Mouse (Mus musculus) thymus, postnatal 10 days (tissue): ENCODE results near the gene Golga7b.
A peak's percentile ranks its signal among the peaks of the same experiment; 100 is the strongest.

Experiments used
- DNase-seq, 2 experiments: peaks; one replicate each; pipeline ENCODE4 v3.0.0; 2021; ENCODE audit warnings: low spot score in 2 of 2

Golga7b gene

DNA sequence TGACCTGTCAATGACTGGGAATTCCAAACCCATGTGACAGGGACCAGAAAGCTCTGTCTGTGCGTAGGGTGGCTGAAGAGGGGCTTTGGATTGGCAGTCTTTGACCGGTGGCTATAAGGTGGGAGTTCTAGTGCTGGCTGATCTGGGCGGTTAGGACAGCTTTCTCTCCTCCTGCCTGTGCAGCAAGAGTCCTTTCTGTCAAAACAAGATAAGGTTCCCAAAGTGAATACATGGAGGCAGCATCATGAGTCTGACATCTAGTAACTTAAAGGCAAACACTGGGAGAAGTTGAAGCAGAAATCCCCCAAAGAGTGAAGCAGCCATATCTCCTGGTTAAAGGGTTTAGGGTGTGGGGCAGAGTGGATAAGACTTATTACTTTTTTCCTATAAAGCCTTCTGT is at the start of gene Golga7b:
Gene Golga7b (plus strand): TSS at position 56 of the 400 bp plus-strand sequence.
- no peak for DNase-seq

- DNase-seq = no peak
Observed at GRCm38 (mm10) chr19:42198026-42198425, 49.3 kb upstream of the Golga7b start.

DNA sequence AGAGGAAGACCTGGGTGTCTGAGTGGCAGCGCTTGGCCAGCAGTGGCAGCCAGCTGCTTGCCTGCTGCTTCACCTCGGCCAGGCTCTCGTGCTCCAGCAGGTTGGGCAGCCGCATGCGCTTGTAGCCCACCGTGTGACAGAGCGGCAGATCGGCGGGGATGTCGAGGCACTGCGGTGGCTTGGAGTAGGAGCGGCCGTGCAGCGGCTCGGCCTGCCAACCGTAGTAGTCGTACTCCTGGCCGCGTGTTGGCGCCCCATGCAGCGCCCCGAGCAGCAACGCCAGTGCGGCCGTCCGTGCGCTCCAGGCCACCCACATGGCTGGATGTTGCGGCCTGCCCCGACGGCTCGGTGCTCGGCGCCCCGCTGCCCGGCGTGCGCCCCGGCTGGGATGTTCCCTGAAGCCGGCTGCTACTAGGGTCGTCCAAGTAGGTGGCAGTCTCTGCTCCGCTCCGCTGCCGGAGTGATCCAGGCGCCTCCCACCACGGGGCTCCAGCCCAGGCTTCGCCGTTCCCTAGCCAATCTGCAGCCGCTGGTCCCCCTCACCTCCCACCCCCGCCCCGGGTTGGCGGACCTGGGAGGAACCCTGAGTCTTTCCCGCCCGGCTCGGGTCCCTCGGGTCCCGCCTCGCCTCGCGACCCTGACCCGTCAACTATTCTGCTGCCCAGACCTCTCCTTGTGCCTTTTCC is 45.5 kb upstream of the Golga7b start, which contains the start of gene Sfrp5:
Gene Sfrp5 (minus strand): TSS at position 557 of the 686 bp plus-strand sequence.
- no peak for DNase-seq

DNA sequence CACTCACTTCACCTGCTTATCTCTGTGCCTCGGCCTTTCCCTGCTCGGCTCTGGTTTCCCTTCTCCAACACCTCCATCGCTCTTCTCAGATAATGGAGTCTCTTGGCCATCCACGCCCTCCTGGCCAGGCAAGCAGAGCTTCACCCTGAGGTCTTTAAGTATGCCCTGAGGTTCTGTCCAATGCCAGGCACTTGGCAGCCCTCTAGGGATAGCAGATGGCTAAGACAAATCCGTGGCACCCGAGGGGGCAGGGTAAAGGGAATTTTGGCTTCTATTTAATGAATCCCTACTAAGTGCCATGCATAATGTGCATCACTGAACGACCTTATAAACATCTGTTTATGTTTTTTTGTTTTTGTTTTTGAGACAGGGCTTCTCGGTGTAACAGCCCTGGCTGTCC is 44.9 kb upstream of the Golga7b start:
- no peak for DNase-seq

- DNase-seq = no peak
Observed at GRCm38 (mm10) chr19:42204306-42204705, 43.1 kb upstream of the Golga7b start.

DNA sequence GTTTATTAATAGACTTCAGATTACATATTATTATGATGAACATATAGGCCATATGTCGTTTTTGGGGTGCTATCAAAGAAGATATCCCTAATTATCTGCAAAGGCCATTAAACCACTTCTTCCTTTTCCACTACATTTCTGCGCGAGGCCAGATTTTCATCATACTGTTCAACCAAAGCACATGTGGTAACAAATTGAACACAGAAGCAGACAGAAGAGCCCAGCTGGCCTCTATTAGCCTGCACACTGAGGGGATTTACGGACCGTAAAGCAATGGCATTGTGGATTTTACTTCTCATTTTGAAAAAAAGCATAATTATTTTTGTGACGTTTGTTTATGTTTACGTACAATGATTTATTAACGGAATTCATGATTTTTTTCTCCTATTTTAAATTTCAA is 42.2 kb upstream of the Golga7b start:
- no peak for DNase-seq

GRCm38 (mm10) chr19:42209485-42209884 is 37.9 kb upstream of the Golga7b start:
- no peak for DNase-seq

- no peak for DNase-seq
Observed at GRCm38 (mm10) chr19:42209976-42210375, 37.4 kb upstream of the Golga7b start.

GRCm38 (mm10) chr19:42211936-42212335 is 35.4 kb upstream of the Golga7b start:
- DNase-seq = no peak

DNA sequence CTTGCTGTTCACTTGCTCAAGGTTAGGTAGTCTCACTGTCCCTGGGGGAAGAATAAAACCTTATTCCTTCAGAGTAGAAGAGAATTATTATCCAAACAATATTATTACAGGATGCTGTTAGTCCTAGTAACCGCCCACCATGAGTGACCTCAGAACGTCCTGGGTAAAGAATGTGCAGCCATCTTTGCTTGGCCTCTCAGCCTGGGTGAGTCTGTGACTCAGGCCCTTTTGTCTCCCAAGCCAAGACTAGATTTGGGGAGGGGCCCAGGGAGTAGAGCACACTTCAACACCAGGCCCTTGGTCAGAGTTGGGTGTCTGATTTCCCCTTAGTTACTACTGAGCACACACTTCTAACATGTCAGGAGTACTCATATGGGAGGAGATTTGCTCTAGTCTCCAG is 32.8 kb upstream of the Golga7b start:
- no peak for DNase-seq

GRCm38 (mm10) chr19:42216699-42217373 is 30.5 kb upstream of the Golga7b start:
- no peak for DNase-seq

- peak in 1 of 2 experiments; percentile 18 for DNase-seq
Observed at GRCm38 (mm10) chr19:42217374-42217763, 30.0 kb upstream of the Golga7b start.

GRCm38 (mm10) chr19:42226451-42226850 is 20.9 kb upstream of the Golga7b start:
- DNase-seq = no peak

DNA sequence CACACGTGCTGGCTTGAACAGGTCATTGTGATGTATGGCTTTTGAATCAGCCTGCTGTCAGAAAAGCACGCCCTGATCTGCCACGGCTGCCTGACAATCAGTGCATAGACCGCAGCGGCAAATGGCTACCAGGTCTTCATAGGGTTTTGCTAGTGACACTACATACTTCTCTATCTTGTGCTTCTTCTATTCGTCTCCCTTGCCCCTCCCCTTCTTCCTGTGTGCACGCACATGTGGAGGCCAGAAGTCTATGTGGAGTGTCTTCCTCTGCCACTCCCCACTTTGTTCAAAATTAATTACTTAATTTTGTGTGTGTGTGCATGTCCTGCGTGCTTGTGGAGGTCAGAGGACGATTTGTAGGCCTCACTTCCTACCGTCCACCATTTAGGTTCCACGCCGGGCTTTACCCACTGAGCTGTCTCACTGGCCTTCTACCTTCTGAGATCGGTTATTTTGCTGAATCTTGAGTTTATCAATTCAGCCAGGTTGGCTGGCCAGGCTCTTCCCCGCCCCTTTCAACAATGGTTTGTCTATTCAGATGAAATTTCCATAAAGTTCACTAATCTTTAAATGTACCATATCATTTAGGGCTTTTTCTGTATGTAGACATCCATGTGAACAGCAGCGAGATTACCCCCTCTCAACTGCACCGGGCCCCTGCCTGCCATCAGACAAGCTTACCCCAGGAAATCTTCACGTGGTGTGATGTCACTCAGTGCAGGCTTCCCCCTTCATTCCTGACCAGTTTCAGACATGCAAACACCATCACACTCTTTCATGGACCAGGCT is 17.7 kb upstream of the Golga7b start:
- no peak for DNase-seq

GRCm38 (mm10) chr19:42230288-42230568 is 17.1 kb upstream of the Golga7b start:
- DNase-seq = no peak

GRCm38 (mm10) chr19:42230986-42231385 is 16.4 kb upstream of the Golga7b start:
- DNase-seq = no peak

DNA sequence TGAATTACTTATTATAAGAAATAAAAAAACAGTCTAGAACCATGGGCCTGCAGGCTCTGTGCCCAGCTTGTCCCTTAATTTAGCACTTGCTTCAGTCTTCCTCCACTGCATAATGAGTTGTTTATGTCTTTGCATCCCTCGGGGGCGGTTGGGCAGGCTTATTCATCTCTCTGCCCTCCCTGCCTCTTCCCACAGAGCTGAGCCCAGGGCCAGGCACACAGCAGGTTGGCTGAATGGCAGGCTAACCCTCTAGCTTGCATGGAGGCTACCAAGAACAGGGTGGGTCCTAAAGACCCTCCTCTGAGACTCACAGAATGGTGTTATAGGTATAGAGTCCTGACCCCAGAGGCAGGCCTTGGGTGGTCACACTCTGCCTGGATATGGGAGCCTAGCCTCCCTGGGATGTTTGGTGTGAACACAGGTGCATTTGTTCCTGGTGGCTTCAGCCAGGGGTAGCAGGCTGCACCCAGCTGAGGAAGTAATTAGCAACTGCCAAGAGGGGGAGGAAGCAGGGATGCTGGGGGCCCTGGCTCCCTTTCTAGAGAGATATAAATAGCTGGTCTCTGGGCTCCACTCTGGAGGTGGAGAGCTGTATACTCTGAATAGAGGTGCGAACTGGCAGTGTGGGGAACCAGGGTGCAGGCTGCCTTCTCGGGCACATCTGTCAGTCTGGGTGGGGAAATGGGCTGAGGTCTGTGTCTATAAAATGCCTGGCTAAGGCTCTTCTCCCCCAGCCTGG is 9.6 kb upstream of the Golga7b start:
- DNase-seq = no peak

GRCm38 (mm10) chr19:42238341-42238715 is 9.0 kb upstream of the Golga7b start:
- no peak for DNase-seq

- DNase-seq = no peak
Observed at GRCm38 (mm10) chr19:42240881-42241280, 6.5 kb upstream of the Golga7b start.

DNA sequence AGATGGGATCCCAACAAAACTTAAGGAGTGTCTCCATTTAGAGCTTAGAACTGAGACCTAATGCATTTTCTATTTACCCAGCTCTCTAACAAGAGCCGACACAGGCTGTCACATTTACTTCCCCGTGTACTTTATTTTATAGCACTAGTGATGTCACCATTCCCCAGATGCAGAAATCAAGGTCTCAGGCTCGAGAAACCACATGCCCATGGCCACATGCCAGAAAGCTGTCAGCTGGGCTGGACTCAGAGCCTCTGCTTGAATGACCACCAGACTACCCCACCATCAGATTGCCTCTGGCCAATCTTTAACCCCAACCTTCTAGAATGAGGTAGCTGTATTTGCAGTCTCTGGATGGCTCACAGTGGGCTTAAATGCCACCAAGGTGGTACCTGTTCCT is 4.0 kb upstream of the Golga7b start:
- DNase-seq = no peak

GRCm38 (mm10) chr19:42246626-42247025 is 748 bp upstream of the Golga7b start:
- no peak for DNase-seq
